Mouse (Mus musculus): ENCODE results near the gene Dlg2.

Gene Dlg2

DNA sequence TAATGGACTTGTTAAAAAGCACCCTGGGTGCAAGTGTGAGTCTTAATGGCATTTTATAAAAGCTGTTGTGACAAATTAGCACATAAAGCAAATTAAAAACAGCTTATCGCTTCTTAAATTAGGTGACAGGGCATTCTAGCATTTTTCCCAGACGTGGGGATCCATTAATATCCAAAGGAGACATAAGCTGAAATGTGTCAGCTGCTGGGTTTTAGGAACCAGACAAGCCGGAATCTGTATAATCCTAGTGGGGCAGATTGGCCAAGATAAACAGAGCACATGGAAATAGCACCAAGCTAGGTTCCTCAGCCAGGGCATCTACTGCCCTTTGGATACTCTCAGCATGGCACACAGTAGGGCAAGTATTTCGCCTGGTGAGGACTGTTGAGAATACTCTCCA is 1895.2 kb downstream of the Dlg2 start:
- DNase-seq (ENCODE audit: low read depth, low spot score), result no peak

- DNase-seq (ENCODE audit: low read depth, low spot score), result no peak
Observed at GRCm38 (mm10) chr7:92373863-92374357, 1897.4 kb downstream of the Dlg2 start.

- no peak for DNase-seq (ENCODE audit: low read depth, low spot score)
Observed at GRCm38 (mm10) chr7:92383913-92384484, 1907.5 kb downstream of the Dlg2 start.

DNA sequence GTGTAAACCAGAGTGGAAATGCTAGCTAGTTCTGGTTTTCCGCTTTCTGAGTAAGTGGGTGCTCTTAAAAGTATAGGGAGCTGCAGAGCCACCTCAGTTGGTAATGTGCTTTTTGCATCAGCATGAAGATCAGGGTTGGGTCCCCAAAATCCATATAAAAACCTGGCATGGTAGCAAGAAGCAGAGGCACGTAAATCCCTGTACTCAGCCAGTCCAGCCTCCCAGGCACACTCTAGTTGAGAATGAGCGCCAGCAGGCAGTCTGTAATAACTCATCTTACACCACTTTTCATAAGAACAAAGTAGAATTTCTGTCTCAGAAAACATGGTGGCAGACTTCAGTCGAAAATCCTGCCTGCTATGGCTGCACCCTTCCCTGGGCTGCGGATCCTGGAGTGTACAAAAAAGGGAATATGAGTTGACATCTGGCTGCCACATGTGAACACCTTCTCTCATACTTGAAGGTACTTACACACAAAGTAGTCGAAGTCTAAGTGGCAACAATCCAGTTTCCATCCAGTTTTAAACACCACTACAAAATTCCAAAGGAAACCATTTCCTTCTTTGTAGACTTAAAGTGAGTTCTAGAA is 1915.7 kb downstream of the Dlg2 start:
- DNase-seq (ENCODE audit: low read depth, low spot score), result no peak

DNA sequence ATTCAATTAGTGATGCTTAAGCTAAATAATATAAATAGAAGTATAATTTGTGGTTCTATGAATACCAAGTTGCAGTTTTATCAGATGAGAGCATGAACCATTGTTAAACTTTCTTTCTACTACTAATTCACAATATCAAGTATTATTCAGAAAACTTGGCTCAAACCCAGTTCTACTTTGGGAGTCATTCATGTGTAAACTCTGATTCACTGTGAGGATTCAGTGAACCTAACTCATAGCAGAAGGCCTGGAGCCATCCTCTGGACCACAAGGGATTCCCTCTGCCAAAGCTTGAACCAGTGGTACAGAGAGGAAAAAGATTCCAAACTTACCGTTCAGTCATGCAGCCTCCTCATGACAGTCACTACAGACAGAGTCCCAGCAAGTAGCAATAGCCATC is 1920.3 kb downstream of the Dlg2 start:
- DNase-seq (ENCODE audit: low read depth, low spot score), result no peak

DNA sequence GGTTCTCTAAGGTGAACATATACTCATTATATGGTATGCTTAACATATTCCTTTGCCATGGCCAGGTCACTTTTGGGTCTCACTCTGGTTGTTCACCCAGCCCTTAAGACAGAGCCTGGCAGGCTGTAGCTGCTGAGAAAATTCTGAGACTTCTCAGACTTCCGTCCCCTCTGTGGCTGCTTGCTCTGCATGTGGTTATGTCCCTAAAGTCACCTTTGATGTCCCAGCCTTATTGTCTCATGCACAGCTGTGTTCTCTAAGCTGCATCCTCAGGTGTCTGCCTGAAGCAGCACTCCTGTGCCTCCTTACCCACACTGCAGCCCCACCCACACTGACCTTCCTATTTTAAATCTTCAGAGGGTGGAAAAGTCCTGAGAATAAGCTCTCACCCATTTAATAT is 1922.4 kb downstream of the Dlg2 start:
- no peak for DNase-seq (ENCODE audit: low read depth, low spot score)

- DNase-seq (ENCODE audit: low read depth, low spot score), result no peak
Observed at GRCm38 (mm10) chr7:92400551-92400950, 1924.1 kb downstream of the Dlg2 start.

GRCm38 (mm10) chr7:92401001-92401688 is 1924.7 kb downstream of the Dlg2 start:
- no peak for DNase-seq (ENCODE audit: low read depth, low spot score)

DNA sequence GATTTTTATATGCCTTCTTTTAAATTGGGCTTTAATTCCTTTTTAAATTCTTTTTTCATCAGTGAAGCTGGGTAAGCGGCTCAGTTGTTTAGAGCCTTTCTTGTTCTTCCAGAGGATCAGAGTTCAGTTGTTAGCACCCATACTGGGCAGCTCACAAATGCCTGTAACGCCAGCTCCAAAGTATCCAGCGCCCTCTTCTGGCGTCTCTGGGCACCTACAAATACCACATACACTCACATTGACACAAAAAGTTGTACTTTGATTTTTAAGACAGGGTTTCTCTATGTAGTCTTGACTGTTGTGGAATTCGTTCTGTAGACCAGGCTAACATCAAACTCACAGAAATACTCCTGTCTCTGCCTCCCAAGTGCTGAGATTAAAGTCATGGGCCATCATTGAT is 1932.0 kb downstream of the Dlg2 start:
- no peak for DNase-seq (ENCODE audit: low read depth, low spot score)

DNA sequence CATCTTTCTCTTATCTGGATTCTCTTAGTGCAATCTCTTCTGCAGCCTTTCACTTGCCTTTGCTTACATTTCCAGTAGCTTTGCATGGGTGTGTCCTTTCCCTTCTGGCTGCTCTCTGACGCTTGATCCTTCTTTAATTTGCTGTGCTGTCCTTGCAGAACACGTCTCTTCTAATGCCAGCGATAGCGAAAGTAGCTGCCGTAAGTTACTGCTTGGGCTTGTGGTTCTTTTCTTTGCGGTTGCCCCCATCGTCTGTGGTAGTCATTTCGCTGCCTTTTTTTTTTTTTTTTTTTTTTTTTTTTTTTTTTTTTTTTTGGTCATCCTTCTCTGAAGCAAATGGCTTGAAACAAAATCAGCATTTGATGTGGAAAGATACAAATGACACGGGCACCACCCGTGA is 1944.0 kb downstream of the Dlg2 start:
- DNase-seq (ENCODE audit: low read depth, low spot score), result no peak

DNA sequence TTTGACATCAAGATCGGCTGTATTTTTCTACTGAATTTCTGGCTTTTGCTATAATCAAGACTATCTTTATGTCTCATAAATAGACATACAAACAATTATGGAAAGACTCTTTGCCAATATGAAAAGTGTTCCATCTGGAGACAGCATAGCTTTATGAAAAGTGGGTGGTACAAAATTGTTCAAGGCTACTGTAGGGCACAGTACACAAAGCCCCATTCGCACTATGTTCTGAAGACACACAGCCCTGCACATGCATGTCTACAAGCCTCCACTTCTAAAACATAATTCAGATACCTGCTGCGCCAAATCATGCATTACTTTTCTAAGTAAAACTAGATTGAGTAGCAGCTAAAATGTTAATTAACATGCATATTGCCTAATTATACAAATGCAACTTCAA is 1946.5 kb downstream of the Dlg2 start:
- DNase-seq (ENCODE audit: low read depth, low spot score), result no peak

DNA sequence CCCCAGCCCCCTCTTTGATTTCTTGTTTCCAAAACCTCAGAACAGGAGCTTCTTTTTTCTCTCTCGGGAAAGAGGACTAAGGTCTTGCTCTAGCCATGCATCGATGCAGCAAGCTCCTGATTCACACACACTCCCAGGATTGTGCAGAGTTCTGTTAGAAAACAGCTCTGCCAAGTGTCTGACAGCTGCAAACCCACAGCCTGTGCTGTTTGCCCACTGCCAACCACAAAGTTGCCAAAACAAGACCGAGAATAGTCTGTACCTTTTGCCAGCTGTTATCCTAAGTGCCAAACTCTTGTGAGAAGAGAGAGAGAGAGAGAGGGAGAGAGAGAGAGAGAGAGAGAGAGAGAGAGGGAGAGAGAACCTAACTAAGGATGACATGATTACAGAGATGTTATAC is 1948.2 kb downstream of the Dlg2 start:
- DNase-seq (ENCODE audit: low read depth, low spot score), result no peak

DNA sequence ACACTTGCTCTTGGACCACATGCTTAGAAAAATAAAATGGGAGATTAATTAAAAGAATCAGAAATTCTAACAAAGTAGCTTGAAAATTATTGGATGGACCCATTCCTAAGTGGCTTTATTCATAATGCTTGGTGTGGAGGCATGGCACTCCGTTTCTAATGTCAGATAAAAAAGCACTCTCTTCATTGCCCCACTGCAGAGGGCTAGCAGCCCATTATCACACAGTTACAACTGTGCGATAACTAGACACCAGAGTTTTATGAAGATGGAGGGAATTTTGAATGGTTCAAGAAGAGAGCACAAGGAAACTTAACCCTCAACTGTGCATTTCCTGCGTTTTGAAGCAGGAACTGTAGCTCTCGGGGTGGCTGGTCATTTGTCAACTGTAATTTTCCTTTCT is 1950.8 kb downstream of the Dlg2 start:
- DNase-seq (ENCODE audit: low read depth, low spot score), result no peak

GRCm38 (mm10) chr7:92428629-92429028 is 1952.2 kb downstream of the Dlg2 start:
- DNase-seq (ENCODE audit: low read depth, low spot score), result no peak

DNA sequence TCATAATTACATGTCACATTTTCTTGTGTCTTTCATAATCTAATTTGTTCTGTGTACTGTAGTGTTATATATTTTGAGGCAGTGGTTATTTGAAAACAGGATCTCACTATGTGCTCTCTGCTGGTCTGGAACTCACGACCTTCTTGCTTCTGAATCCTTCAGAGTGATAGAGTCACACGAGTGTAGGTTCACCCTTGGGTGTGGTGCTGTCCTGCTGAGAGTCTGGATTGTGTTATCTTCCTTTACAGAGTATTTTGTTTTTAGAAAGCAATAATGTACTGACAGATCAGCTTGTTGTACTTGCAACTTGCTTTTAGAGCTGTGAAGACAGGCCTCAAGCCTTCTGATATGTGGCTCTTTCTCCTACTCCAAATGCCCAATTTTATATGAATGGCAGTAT is 1953.8 kb downstream of the Dlg2 start:
- no peak for DNase-seq (ENCODE audit: low read depth, low spot score)

DNA sequence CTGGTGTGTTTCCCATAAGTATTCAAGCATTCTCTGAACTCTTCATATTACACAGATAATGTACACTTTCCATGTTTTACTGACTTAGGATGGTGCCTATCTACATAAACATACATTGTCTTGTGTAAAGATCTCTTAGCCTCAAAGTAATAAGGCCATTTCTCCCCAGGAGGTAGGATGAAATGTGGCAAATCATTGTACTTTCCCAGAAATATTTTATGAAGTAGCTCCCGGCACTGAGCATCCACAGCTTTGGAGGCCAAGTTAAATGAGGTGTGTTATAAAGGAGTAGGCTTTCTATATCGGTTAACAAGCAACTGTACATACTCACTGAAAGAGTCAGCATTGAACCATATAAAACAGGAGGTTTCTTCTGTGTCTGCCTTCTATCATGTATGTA is 1960.7 kb downstream of the Dlg2 start:
- DNase-seq (ENCODE audit: low read depth, low spot score), result no peak

DNA sequence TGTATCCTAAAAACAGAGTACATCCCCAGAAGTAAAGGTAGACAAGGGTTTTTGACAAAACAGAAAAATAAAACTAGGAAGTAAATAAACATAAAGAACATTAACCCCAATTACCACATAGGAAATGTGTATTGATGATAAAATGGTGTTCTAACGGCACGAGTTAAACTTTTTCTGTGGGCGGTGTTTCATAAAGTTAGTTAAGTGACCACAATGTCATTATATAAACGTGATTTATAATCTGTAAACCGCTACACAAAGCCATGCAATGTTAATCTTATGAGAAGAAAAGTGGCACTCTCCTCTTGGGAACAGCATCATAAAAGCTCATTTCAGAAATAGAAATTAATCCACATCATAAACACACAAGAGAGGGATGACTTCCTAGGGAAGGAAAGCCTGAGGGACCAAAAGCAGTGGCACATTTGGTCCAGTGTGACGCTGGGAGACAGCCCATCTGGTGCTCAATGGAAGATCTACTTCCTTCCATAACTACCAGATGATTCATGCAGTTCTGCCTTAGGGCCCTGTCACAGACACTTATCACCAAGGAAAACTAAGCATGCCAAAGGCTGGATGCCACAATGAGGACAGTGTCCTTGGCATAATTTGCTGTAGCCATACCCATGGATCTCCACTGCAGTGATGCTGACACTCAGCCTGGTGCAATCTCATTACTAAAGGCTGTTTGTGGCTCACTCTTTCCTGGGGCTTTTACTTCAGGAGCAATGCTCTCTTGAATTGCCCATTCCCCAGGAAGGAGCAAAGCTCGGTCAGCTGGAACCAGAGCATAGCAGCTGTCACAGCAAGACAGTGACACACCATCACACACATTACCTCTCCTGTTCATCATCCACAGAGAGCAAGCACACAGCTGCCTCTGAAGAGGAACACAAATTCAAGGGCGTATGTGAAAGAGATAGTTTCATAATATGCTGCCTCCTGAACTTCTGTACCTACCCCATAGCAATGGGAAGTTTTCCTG is 1963.3 kb downstream of the Dlg2 start:
- no peak for DNase-seq (ENCODE audit: low read depth, low spot score)

- no peak for DNase-seq (ENCODE audit: low read depth, low spot score)
Observed at GRCm38 (mm10) chr7:92441611-92442010, 1965.1 kb downstream of the Dlg2 start.

DNA sequence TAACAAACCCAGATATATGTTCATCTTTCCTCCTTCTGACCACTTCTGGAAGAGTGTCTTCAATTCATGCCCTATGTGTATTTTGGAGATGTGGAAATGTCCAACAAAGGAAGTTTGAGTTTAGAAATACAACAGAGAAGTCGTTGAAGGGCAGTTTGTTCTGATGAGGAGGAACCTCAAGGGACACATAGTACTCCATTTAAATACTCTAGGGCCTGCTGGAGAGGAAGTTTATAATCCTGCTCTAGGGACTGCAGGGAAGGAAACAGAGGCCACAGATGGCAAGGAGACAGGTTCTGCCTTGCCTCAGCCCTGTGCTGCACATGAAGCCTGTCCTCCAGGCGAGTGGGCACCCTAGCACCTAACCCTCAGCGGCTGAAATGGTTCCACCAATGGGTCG is 1965.6 kb downstream of the Dlg2 start:
- no peak for DNase-seq (ENCODE audit: low read depth, low spot score)

DNA sequence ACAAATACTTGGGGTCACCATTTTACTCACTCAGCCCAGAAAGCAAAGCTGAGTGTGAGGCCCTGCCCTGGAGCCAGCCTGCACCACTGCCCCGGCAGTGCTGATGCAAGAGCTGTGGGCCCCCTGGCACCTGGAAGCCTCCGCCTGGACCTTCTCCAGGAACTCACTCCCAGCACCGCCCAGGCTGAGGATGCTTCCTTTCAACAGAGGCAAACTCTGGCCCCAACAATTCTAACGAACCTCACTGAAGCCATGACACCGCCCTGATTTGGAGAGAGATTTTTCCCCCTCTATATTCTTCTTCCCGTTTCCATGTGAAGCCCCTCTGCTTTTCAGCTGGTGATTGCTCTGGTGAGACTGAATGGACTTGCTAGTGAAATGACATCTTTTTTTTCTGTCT is 1971.5 kb downstream of the Dlg2 start:
- no peak for DNase-seq (ENCODE audit: low read depth, low spot score)

- DNase-seq (ENCODE audit: low read depth, low spot score), result no peak
Observed at GRCm38 (mm10) chr7:92448782-92449575, 1972.5 kb downstream of the Dlg2 start.

All from retina, postnatal 7 days (tissue).